In genomic region chr7:73589208-73589771, GRCm38 (mm10) we compare ENCODE assay signal across 8 mouse cellular contexts. TPM values are rescaled to one million over a fixed set of nuclear protein-coding genes. Genes with fewer than 3 reads are reported as not detected.
DNase-seq lines count a peak whose midpoint lies in the region; ATAC-seq and TF ChIP-seq lines count a peak whose summit lies in the region.

No protein-coding gene starts in this region.

- H3K4me3 ChIP-seq in forebrain, embryonic 16.5 days (replicated peaks; ENCODE audit: low read length), result no peak overlapping the region; the same call in 1 of the 2 replicates
- H3K4me3 ChIP-seq in kidney, embryonic 14.5 days (ENCODE audit: low read length), result no peak overlapping the region
- H3K4me3 ChIP-seq in myocyte, result no peak overlapping the region

- H3K27ac ChIP-seq in forebrain, embryonic 16.5 days (ENCODE audit: low read length), result peak overlapping the region; percentile 45
- H3K27ac ChIP-seq in kidney, embryonic 14.5 days (ENCODE audit: low read depth, low read length), result peak overlapping the region; percentile 25; the same call in 1 of the 2 replicates

- peak overlapping the region; percentile 27 for H3K9ac ChIP-seq in forebrain, embryonic 16.5 days (replicated peaks; ENCODE audit: low read depth, low read length)
- H3K9ac ChIP-seq in kidney, embryonic 14.5 days (ENCODE audit: low read depth, low read length), result peak overlapping the region; percentile 8; the same call in 1 of the 2 replicates

- no peaks in the 10 kb centered on the region for H3K9me3 ChIP-seq in forebrain, embryonic 16.5 days (ENCODE audit: control insufficient read depth, low read length)
- no peaks in the 10 kb centered on the region for H3K9me3 ChIP-seq in kidney, embryonic 14.5 days (ENCODE audit: control insufficient read depth, low read length)

- 39% methylated on average over 14 of the region's 14 CpGs for WGBS in forebrain, embryonic 16.5 days
- 34% methylated on average over 14 of the region's 14 CpGs for WGBS in kidney, embryonic 14.5 days

- peaks cover 25% of the 10 kb centered on the region for H3K4me1 ChIP-seq in forebrain, embryonic 16.5 days (replicated peaks; ENCODE audit: control insufficient read depth, insufficient read depth, low read length)
- peaks cover 26% of the 10 kb centered on the region for H3K4me1 ChIP-seq in kidney, embryonic 14.5 days (ENCODE audit: control insufficient read depth, insufficient read depth, low read length)

- no peaks in the 10 kb centered on the region for H3K27me3 ChIP-seq in forebrain, embryonic 16.5 days (replicated peaks; ENCODE audit: control insufficient read depth, insufficient read depth, low read length)
- H3K27me3 ChIP-seq in kidney, embryonic 14.5 days (ENCODE audit: control insufficient read depth, insufficient read depth, low read length), result no peaks in the 10 kb centered on the region
- H3K27me3 ChIP-seq in myocyte (ENCODE audit: control insufficient read depth, insufficient read depth, insufficient read length), result no peaks in the 10 kb centered on the region

- no peak overlapping the region for H3ac ChIP-seq in myocyte (ENCODE audit: control insufficient read depth, insufficient read length)

- H3K4me2 ChIP-seq in forebrain, embryonic 16.5 days (ENCODE audit: low read length), result peak overlapping the region; percentile 32
- no peak overlapping the region for H3K4me2 ChIP-seq in kidney, embryonic 14.5 days (replicated peaks; ENCODE audit: low read depth, low read length)
- H3K4me2 ChIP-seq in myocyte (ENCODE audit: low read depth), result peak overlapping the region; percentile 69

- peak; percentile 50 for ATAC-seq in frontal cortex, adult (ENCODE audit: low TSS enrichment)
- ATAC-seq in forebrain, embryonic 16.5 days, result 0 out of 2 replicates have a peak, but pooled peaks have one; percentile 21
- peak; percentile 25; the same call in 1 of the 2 replicates for ATAC-seq in kidney, embryonic 14.5 days (ENCODE audit: low FRiP score, low TSS enrichment)
- ATAC-seq in megakaryocyte, adult 5-6 weeks (ENCODE audit: poor library complexity, severe bottlenecking), result no peak

- DNase-seq in frontal cortex, postnatal 25 days (ENCODE audit: low spot score in 2 of 2), result no peak
- DNase-seq in urinary bladder, postnatal 25 days (ENCODE audit: low spot score), result peak; percentile 46
- no peak for DNase-seq in urinary bladder, postnatal 10 days (ENCODE audit: low spot score)

- no peaks in the 10 kb centered on the region for H3K79me2 ChIP-seq in myocyte (ENCODE audit: control insufficient read depth, insufficient read depth)

- no peak for TF ChIP-seq POLR2A in myocyte (IDR thresholded peaks at IDR 0.05; ENCODE audit: insufficient read length, low read depth)

- H3K36me3 ChIP-seq in forebrain, embryonic 16.5 days (ENCODE audit: control insufficient read depth, insufficient read depth), result no peaks in the 10 kb centered on the region
- no peaks in the 10 kb centered on the region for H3K36me3 ChIP-seq in kidney, embryonic 14.5 days (ENCODE audit: control insufficient read depth, insufficient read depth, low read length)
- no peaks in the 10 kb centered on the region for H3K36me3 ChIP-seq in myocyte (ENCODE audit: control insufficient read depth, insufficient read depth)

TF ChIP-seq in myocyte, 11 proteins besides CTCF, POLR2A, EP300 and RAD21:
- TF ChIP-seq TCF12 (IDR thresholded peaks at IDR 0.05; ENCODE audit: insufficient read depth, poor library complexity, severe bottlenecking), result no peak
- TF ChIP-seq REST (IDR thresholded peaks at IDR 0.05; ENCODE audit: insufficient read depth, insufficient read length), result no peak
- TF ChIP-seq MYOD1 (IDR thresholded peaks at IDR 0.05; ENCODE audit: control insufficient read depth in 1 of 3, insufficient read length in 2 of 3, low read depth in 2 of 3), result no peak
- TF ChIP-seq CEBPB (IDR thresholded peaks at IDR 0.05; ENCODE audit: insufficient read depth, poor library complexity, severe bottlenecking), result no peak
- TF ChIP-seq USF1 (IDR thresholded peaks at IDR 0.05; ENCODE audit: low read depth), result no peak
- no peak for TF ChIP-seq SRF (IDR thresholded peaks at IDR 0.05; ENCODE audit: control insufficient read depth, insufficient read length, low read depth)
- no peak for TF ChIP-seq MYOG (IDR thresholded peaks at IDR 0.05; ENCODE audit: control insufficient read depth in 1 of 3, insufficient read depth in 1 of 3, insufficient read length in 2 of 3, low read depth in 2 of 3)
- TF ChIP-seq E2F4 (IDR thresholded peaks at IDR 0.05; ENCODE audit: insufficient read depth), result no peak
- TF ChIP-seq POLR2AphosphoS2 (IDR thresholded peaks at IDR 0.05; ENCODE audit: insufficient read length, low read depth), result no peak
- TF ChIP-seq TCF3 (IDR thresholded peaks at IDR 0.05; ENCODE audit: insufficient read length, low read depth), result no peak
- TF ChIP-seq MAX (IDR thresholded peaks at IDR 0.05; ENCODE audit: low read depth), result no peak

RNA-seq across cellular contexts. Expression of gene Chd2, which starts 47.7 kb away (rescaled TPM):
- polyA plus RNA-seq in forebrain, embryonic 16.5 days (2015; fragmentation: Nextera tagmentation; extraction: Ambion mirVana), result 56.8 and 60.2 TPM in 2 replicates
- polyA plus RNA-seq in kidney, embryonic 14.5 days (2014; fragmentation: Nextera tagmentation; extraction: Ambion mirVana), result 43.7 and 70.9 TPM in 2 replicates
- polyA plus RNA-seq in myocyte (2012; fragmentation: generic; extraction: Trizol), result 7.9 TPM
- 51.4 and 54.4 TPM in 2 replicates for total RNA-seq in megakaryocyte, adult 5-6 weeks (2015)
- 88.6 and 119 TPM in 2 replicates for total RNA-seq in megakaryocyte, adult 5-6 weeks (2017)
